Mouse (Mus musculus): ENCODE data around the gene Pnkd. TPM values are rescaled to one million over a fixed set of nuclear protein-coding genes. Genes with fewer than 3 reads are reported as not detected.
"Not testable (repeated sequence)": the region's sequence is repeated elsewhere in the genome, so short reads cannot be mapped to it uniquely, and the experiment has no call there.

Pnkd gene
- polyA plus RNA-seq, 1 experiment = 60.6 TPM

DNA sequence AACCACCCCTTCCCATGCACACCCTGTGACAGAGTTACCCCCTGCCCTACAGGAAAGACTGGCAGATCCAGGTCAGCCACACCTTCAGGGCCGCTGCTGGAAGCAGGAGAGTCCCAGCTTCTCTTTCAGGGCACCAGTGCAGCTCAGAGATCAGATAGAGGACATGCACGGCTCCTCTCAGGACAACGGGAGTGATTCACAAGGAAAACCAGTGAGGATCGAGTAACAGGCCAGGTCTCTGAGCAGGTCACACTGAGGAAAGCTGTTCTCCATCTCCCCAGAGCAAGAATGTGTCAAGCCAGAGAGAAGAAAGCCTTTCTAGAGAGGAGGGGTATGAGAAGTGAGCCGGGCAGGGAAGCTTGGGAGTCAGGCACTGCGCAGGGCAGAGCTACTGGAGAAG, 11.7 kb downstream of the Pnkd start:
- DNase-seq (ENCODE audit: low spot score) = peak; percentile 54

DNA sequence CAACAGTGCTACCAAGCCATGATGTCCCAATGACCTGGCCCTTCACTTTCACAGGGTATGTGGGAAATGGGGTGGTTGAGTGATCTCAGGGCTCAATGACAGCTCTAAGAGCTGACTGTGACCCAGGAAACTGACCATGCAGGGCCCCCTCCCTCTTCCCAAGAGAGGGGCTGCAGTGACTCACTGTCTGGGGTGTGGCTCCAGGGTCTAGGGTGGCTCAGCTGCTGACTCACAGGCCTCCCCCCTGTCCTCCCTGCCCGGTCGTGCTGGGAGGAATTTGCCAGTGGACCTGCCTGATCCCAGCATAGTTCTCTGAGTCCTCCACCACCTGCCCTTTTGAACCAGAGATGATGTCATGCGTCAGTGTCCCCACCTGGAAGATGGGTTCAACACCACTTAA, 12.5 kb downstream of the Pnkd start:
- DNase-seq (ENCODE audit: low spot score) = peak; percentile 59

- no peak for DNase-seq (ENCODE audit: low spot score)
Observed at GRCm38 (mm10) chr1:74298157-74298750, 13.5 kb downstream of the Pnkd start.

- DNase-seq (ENCODE audit: low spot score) = no peak
Observed at GRCm38 (mm10) chr1:74298996-74299395, 14.3 kb downstream of the Pnkd start.

DNA sequence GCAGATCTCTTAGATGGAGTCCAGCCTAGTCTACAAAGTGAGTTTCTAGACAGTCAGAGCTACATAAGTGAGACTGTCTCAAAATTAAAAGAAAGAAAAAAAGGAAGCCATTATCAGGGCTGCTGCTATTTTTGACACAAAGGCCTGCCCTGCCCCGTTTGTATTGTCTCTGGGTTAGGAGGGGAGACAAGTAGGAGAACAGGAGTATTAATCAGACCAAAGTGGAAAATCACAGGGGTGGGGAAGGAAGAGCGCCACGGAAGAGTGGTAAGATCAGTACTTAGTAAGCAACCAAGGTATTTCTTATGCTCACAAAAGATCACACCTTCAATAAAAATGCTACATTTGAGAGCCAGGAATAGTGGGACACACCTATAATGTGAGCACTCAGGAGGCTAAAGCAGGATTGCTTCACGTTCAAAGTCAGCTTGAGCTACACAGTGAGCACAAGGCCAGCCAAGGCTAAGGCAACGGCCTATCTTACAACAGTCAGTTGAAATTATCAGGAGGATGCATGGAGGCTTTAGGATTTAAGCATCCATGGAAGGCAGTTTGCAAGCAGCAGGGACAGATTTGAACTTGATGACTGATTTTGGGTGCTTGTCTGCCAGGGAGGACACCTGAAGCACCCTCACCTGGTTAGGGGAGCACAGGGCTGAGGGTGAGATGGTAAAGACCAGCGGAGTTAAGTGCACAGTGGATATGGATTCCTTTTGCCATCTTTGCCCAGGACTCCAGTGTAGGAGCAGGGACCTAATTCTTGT, 15.8 kb downstream of the Pnkd start:
- no peak for DNase-seq (ENCODE audit: low spot score)

DNA sequence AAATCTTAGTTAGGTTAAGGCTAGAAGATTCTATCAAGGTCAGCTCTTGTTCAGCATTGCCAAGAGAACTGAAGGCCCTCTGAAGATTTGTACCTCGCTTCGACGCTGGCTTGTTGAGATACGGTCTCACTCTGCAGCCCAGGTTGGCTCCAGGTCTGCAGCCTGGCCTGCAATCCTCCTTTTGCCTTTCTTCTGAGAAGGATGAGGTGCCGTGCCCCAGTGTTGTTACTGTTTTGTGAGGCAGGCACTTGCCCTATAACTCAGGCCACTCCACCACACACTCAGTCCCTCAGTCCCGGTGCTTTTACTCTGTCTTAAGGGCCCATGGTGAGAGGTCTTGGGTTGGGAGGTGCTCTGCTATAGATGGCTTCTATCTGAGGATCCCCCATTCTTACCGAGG, 17.5 kb downstream of the Pnkd start:
- DNase-seq (ENCODE audit: low spot score) = no peak

GRCm38 (mm10) chr1:74302835-74303234, 18.1 kb downstream of the Pnkd start:
- no peak for DNase-seq (ENCODE audit: low spot score)

DNA sequence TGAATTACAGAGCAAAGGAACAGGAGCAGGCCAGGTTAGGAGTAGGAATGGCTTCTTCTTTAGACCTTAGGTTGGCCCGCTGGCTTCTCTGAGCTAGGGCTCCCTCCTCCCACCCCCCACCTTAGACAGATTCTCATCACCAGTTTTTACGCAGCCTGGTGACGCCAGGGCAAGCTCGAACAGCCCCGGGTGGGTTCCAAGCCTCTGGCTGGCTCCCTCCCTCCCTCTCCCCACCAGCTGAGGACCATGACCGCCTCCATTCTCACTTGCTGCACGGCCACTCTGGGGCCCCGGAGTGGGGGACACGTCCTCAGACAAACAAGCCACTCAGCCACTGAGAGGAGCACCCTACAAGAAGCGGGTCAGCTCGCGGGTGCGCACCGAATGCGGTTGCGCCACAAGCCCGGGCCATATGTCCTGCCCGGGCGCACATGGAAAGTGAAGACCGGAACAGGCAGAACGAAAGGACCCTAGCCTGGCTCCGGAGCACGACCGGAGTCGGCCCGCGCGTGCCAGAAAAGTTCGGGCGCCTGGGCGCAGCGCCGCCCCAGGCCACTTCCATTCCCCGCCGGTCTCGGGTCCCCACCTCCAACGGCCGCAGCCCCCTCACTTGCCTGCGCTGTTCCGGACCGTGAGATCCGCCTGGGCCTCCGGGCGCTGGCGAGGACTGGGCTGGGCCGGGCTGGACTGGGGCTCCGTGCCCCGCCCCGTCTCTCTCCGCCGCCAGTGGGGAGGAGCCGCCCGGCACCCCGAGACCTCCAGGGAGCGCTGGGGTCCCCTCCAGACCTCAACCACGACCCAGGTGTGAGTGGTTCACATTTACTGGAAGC, 19.0 kb downstream of the Pnkd start:
- DNase-seq (ENCODE audit: low spot score) = peak; percentile 83

DNA sequence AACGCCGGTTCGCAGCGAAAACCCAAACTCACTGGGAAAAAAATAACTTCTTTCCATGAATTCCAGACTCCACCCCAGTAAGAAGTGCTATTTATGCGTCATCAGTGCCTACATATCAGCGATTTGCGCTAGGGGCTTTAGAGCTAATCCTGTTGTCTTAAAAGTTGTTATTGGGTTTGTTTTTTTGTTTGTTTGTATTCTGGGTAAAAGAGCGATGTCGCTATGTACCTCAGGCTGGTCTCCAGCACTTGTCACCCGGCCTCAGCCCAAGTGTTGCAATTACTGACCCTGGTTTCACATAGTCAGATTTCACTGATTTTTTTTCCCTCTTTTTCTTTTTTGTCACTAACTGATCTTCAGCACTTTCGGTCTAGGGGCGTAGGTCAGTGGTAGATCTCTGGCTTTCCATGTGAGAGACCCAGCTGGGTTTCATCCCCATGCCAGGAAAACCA, 19.6 kb downstream of the Pnkd start:
- DNase-seq (ENCODE audit: low spot score) = no peak

GRCm38 (mm10) chr1:74304946-74305345, 20.2 kb downstream of the Pnkd start:
- no peak for DNase-seq (ENCODE audit: low spot score)

- no peak for DNase-seq (ENCODE audit: low spot score)
Observed at GRCm38 (mm10) chr1:74305522-74305921, 20.8 kb downstream of the Pnkd start, which contains the start of gene Tmbim1. Gene Tmbim1 (minus strand): TSS chr1:74305622.

GRCm38 (mm10) chr1:74307146-74307545, 22.4 kb downstream of the Pnkd start:
- no peak for DNase-seq (ENCODE audit: low spot score)

DNA sequence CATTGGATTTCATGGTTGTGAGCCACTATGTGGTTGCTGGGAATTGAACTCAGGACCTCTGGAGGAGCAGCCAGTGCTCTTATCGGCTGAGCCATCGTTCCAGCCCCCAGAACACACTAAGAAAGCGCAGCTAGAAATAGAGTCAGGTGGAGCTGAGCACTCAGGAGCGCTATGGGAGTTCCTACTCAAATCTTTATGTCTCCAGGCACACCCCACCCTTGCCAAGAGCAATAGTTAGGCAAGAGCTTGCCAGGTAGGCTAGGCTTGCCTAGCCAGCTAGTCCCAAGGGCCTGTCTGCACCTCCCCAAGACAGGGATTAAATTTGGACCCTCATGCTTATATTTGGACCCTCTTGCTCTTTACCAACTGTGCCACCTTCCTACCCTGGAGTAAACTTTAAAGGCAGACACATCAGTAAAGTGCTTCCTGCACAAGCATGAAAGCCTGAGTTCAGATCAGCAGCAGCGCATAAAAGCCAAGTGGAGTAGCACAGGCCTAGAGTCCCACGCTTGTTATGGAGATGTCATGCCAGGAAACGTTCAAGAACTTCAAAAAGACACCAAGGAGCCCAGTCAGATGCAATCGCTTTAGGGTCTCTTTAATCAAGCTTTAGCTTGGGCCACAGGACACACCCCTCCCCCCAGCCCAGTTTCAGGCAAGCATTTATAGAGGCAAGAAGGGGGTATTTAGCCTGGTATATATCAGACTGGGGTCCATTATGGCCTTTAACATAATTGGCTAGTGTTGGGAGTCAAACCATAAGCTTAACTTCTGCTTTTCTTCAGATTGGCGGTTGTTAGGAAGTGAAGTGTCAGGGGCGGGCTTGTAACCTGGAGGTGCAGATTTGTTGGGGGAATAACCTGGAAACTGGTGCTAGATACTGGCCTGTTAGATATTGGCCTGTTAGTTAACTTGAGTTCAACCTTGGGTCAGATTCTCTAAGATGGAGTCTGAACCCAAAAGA, 23.6 kb downstream of the Pnkd start:
- no peak for DNase-seq (ENCODE audit: low spot score)

DNA sequence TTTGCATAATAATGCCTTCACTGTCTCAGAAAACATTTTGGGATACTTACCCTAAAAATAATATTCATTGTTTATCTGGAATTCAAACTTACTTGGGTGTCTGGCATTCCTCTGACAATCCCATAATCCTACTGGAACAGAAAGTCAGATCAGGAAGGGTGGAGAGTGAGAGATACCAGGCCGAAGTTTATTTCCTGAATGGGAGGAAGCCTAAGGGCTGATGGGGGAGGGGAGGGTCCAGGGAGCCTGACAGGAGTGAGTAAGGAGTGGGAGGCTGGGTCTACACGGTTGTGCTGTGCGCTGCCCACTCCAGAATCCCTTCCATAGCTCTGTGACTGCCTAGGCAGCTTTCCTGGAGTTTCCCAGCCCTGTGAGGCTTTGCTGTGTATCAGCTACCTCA, 25.0 kb downstream of the Pnkd start:
- DNase-seq (ENCODE audit: low spot score) = no peak

DNA sequence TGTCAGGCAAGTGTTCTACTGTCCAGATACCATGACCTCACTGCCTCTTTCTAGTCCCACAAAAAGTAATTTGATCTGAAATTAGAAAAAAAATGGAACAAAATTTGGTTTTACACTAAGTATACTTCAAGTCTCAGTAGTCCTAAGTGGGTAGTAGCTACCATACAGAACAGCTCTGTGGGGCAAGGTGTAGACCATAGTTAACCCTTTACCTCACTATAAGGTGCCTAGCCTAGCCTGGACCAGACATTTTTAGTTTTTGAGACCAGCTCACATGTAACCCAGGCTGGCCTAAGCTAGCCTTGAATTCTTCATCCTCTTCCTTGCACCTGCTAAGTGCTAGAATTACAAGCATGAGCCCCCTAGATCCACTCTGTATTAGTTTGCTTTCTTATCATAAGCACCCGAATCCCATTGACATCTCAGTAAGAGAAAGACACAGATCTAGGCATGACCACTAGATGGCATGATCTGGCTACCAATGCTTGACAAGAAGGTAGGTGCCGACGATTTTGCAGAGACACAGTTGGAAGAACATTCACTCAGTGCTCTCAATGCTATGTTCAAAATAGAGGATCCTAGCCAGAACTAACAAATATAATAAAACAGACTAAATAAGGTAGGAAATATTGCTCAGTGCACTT, 28.4 kb downstream of the Pnkd start:
- no peak for DNase-seq (ENCODE audit: low spot score)

GRCm38 (mm10) chr1:74314796-74315195, 30.1 kb downstream of the Pnkd start:
- DNase-seq (ENCODE audit: low spot score) = no peak

- DNase-seq (ENCODE audit: low spot score) = no peak
Observed at GRCm38 (mm10) chr1:74316114-74316827, 31.5 kb downstream of the Pnkd start.

DNA sequence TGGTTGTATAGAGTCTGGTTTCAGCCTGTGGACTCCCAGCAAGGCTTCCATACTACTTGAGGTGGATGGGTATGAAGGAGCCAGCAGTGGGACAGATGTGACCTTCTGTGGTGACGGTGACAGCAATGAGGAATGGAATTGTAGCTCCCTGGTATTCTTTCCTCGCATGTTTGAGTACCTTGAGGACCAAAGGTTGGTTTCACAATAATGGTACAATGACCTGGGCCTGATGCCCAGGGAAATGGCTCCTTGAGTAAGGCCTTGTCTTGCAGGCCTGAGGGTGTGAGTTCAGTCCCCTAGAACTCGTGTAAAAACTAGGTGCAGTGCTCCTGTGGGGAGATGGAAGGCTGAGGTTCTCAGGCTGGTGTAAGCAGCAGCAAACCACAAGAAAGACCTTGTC, 34.0 kb downstream of the Pnkd start:
- DNase-seq (ENCODE audit: low spot score) = no peak

DNA sequence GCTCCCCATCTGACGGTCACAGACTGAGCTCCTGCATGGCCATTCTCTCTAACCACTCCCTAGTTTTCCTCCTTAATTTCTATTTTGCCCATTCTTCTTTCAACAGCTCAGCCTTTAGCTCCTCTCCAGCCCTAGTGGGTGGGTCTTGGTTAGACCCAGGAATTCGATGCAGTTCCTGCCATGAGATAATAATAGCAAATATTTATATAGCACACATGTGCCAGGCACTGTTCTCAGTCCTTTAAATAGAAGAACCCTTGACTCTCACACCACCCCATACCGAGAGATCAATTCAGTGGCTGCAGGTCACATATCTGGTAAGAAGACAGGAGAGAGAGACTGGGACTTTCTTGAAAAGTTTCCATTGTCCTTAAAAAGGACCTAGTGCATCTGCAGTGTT, 36.7 kb downstream of the Pnkd start:
- DNase-seq (ENCODE audit: low spot score) = no peak

GRCm38 (mm10) chr1:74326916-74327315, 42.2 kb downstream of the Pnkd start:
- not testable (repeated sequence) for DNase-seq (ENCODE audit: low spot score)

Data from urinary bladder, adult 2 months (tissue).